Mouse (Mus musculus) induced T-regulatory cell, adult 2 months (primary cell): ENCODE measurements around the gene Ttpal.

Experiments
- DNase-seq: peaks from one replicate; pipeline ENCODE4 v3.0.0-alpha.2; 2012; ENCODE audit warnings: low read depth

The Ttpal gene

DNA sequence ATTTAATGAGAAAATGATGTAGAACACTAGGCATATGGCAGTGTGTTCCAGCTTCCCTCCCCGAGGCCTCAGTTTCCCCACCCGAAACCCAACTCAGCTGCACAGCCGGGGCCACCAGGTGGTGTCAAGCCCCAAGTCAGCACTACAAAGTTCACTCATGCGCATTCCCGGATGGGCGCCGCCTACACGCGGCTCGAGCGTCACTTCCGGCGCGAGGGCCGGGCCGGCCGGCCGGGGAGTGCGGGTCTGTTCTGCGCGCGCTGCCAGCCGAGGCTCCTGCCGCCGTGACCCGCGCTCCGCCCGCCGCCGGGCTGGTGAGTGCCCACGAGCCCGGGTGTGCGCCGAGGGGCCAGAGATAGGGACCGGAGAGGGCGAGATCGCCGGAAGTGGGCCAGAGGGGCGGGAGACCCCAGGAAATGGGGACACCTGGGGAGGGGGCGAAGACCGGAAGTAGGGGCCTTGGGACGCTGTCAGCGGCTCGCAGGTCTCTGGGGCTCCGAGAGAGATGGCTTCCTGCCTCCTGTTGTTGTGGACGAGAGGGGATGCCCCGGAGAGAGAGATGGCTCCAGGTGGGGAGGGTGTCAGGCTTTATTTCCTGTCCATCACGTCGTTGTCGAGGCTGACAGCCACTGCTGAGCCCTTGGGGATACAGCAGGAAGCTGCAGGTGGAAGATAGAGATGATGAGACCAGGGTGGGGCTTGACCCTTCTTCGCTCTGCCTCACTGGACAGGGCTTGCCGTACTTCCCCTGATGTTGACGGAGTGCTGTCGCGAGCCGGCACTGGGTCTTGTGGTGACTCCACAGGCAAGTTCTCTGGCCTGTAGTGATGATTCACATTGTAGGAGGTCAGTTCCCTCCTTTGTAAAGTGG is at the start of gene Ttpal:
Gene Ttpal (plus strand): TSS at position 214 of the 871 bp plus-strand sequence.
- peak; percentile 95 for DNase-seq

DNA sequence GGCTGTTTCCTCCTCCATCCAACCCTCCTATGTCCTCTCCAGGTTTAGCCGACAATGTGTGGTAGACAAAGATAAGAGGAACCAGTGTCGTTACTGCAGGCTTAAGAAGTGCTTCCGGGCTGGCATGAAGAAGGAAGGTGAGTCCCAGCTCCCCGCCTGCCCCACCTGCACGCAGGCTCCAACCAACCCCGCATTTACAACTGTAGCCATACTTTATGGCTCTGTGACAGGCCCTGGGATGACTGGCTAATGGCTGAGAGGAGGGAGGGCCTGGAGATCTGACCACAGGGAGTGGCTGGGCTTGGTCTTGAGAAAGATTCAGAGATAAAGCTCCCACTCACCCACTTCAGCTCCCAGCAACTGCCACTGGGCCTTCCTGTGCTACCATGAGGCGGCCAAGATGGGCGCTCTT is 49.6 kb upstream of the Ttpal start:
- DNase-seq: no peak

DNA sequence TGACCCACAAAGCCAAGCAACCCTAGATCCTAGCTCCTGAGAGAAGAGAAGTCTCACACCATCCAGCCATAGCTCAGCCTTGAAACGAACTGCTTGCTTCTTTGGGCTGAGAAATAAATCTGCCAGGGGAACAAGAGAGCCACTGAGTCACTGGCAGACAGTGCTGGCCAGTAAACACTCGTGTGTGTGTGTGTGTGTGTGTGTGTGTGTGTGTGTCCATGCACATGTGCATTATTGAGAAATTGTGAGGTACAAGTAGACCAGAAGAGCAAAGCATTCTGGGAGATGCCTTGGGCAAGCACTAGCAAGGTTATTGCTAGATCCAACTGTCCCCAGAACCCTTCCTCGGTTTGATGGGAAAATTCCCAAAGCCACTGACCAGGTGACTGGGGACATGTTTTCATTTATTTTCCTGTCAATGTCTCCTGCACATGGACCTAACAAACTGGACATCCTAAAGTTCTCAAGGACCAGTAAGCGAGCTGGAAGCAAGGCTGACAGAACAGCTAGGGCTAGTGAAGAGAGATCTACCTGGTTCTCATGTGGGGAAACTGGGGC is 47.6 kb upstream of the Ttpal start:
- DNase-seq: no peak

DNA sequence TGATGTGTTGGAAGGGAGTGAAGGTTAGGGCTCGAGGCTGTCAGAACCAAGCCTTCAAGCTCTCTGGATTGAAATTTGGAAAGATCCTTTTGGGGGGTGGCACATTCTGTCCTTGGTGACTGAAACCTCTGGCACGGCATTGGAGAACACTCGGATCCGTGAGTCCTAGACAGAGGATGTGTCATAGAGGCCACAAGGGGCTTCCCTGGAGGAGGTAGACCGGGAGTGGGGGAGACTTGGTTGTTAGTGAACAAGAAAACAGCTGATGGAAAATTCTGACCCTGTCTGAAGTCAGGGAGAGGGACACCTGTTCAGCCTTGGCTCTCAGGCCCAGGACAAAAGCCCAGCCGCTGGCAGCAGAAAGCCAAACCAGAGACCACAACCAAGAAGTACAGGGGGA is 47.1 kb upstream of the Ttpal start:
- no peak for DNase-seq

DNA sequence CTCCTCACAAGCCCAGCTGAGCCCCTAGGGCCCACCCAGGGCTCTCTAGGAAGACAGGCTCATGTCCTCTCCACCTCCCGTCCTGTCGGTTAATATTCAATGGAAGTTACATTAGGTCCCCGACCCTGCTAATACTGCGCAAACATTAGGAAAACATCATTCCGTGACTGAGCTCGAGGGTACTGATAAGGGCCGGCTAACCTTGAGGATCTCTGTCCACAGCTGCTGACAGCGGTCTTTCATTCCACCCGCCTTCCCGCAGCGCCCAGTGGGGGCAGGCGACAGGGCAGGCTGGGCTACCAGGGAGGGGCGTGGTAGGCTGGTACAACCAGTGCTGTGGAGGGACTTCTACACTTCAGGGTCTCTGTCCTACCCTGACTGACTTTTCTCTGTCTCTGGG is 46.7 kb upstream of the Ttpal start:
- DNase-seq: no peak

DNA sequence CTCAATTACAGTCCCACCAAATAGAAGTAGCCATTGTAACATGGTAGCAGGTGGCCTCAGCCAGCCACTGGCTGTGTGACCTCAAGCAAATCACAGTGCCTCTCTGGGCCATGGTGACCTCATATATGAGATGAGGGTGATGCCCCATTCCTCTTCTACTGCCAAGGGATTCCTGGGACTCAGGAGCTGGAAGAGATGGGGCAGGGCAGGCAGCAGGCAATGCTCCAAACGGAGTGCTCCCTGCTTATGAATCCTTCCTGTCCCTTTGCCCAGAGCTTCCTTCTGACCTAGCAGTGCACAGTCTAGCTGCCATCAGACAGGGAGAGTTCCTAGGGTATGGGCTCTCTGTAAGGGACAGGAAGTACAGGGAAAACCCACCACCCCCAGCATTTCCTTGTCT is 43.6 kb upstream of the Ttpal start:
- no peak for DNase-seq

DNA sequence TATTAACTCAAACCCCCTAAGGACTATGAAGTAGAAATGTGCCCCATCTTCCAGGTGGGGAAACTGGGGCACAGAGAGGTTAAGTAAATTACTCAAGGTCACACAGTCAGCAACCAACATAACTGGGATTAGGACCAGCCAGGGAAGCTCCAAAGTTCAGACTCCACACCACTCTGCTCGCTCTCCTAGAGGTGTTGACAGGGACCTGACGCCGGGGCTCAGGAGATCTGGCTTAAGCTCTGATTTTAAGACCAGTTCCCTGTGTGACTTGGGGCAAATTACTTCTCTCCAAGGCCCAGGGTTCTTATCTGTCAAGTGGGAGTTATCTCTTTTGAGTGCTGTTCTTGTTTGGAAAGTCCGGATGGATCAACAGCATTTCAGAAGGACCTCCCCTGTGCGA is 42.9 kb upstream of the Ttpal start:
- DNase-seq: no peak

DNA sequence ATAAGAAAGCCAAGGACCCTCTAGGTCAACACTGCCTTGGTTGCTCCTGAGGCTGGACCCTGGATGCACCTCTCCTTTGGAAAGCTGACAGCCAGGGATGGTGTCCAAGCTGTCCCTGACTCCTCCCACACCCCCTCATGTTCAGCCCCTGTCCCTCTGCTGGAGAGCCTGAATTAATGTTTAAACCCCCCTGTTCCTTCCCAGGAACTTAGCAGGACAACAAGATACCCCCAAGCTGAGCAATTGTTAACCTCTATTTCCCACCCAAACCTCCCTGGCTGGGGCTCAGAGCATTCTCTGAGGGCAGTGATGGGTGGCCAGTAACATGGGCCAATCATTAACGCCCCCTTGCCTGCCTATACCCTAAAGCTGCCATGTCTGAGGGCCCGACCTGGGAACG is 41.9 kb upstream of the Ttpal start:
- DNase-seq: no peak

DNA sequence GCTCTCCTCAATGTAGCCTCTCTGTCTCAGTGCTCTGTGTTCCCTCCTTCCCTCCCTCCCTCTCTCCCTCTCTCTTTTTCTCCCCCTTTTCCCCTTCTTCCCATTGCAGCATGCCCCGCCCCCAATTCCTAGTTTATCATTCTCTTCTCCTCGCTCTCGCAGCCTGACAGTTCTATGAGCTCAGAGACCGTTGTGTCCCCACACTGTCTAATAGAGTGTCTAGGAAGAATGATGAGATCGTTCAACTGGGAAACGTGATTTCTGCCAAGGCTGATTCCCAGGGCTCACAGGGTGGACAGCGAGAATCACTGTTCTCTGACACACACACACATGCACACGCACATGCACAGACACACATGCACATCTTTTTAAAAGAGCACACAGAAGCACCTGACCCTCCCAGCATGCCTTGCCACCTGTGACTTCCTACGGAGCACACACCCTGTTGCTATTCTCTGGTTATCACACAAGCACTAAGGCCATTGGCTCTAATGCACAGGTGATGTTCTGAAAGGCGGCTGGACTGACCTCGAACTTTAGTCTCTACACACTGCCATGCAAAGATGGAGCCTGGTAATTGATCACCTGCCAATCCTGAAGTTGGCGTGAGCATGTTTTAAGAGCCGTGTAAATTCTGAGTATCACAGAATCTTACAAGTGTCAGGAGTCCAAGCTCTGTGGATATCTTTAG is 40.7 kb upstream of the Ttpal start:
- DNase-seq: no peak

DNA sequence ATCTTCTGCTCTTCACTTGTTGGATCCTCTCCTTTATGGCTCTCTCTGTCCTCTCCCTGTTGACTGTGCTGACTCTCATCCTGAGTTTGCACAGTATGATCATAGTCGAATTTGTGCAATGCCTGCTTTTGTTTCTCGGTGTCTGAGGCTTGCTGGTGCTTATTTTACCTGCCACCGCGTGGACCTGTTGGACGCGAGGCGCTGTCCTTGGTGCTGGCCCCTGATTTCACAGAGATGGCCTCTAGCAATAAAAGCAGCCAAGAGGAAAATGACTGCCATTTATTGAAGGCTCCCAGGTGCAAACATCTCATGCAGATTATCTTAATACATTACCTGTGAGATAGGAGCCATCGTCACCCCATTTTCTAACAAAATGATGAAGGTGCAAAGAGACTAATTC is 37.5 kb upstream of the Ttpal start:
- peak; percentile 5 for DNase-seq

DNA sequence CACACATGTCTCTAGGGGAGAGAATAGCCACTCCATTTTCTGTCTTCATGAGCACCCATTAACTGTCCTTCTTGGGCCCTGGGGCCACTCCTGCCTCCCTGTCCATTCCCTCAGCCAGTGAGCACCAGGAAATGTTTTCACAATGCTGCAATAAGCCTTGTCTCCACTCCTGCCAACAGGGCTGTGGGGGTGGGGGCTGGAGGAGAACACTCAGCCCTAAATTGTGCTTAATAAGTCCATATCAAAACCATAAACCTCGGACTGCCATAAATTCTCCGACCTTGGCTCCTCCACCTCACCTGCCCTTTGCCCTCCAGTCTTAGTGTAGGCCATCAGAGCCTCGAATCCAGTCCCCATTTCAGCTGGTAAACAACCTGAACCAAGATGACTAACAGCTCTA is 27.8 kb upstream of the Ttpal start:
- DNase-seq: no peak

DNA sequence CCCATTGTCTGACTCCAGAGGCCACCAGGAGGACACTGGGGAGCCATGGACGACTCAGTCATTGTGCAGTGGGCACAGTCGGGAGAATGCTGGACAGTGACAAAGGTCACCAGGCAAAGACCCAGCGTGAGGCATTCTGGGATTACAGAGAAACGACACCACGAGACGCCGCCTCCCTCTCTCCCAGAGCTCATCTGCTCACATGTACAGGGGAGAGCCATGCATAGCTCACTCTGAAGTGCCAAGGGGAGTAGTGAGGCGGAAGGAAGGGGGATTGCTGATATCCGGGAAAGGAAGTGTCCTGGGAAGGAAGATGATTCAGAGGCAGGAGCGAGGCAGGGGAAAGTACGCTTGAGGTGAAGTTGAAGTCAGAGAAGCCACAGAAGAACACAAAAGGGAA is 26.9 kb upstream of the Ttpal start:
- DNase-seq: no peak

DNA sequence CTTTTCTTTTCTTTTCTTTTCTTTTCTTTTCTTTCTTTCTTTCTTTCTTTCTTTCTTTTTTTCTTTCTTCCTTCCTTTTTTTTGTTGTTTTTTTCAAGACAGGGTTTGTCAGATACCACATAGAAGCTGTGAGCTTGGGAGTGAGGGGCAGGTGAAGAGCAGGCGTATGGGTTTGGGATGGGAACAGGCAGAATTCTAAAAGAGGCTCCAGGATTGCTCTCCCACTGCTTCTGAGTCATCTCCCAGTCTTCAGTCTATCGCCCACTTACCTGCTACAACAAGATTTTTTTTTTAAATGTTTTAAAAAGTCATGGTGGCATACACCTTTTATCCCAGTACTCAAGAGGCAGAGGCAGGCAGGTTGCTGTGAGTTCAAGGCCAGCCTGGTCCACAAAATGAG is 24.1 kb upstream of the Ttpal start:
- DNase-seq: no peak

DNA sequence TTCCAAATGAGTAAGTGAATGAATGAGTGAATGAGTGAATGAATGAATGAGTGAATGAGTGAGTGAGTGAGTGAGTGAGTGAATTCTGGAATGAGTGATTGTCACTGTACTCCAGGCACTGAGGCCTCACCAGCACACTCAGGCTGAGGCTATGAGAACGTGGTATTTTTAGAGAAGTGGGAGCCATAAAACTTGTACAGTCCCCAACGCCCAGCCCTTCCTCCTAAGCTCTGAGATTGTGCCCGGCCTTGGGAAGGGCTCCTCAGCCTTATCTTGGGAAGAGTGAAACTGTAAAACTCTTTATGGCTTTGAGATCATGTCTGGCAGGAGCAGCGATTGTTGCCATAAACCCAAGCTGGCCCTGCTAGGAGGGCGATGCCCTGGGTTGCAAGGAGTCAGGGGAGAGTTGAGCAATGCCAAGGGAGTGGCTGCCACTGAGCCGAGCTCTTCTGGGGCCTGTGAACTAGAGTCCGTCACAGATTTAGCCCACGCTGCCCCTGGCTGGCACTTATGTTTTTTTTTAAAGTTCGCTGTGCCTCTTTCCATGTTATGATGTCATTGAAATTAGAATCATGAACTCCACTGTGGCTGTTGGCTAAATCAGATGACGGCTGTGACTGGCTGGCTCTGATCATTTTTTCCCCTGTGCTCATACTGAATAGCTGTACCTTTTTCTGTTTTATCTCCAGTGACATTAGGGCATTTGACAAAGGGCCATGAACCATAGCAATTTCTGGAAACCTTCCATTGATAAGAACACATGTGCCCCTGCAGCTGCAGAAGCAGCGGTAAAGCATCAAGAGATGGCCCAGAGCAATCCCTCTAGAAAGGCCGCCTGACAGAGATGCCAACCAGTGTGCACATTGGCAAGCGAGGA is 21.8 kb upstream of the Ttpal start:
- no peak for DNase-seq

DNA sequence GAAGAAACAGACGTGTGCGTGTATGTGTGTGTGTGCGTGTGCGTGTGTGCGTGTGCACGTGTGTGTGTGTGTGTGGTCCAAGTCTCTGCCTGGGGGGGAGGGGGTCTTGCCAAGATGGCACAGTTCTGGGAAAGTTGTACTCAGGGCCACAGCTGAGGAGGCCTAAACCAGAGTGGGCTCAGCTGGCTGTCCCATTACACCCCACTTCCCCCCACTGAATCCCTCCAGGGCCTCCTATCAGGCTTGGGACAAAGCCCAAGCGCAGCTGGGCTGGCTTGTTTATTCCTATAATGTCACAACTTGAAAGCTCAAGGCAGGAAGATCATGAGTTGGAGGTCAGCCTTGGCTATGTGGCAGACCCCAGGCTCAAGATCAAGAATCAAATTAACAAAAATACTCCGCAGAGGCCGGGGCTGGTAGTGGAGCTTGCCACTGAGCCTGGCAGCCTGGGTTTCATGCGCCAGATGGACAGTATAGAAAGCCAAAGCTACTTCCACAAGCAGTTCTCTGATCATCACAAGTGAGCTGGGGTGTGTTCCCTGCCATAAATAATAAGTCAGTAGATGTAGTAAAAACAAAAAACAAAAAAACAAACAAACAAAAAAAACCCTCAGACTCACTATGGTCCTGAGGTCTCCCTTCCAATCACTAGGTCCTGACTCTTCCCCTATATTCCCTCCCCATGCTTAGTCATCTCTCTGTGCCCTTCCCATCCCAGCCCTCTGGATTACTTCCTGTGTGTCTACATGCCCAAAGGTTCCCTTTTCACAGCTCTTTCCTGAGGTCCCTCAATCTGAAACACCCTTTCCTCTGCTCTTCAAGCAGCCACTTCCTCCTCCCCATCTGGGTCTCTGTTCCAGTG is 18.7 kb upstream of the Ttpal start:
- no peak for DNase-seq

DNA sequence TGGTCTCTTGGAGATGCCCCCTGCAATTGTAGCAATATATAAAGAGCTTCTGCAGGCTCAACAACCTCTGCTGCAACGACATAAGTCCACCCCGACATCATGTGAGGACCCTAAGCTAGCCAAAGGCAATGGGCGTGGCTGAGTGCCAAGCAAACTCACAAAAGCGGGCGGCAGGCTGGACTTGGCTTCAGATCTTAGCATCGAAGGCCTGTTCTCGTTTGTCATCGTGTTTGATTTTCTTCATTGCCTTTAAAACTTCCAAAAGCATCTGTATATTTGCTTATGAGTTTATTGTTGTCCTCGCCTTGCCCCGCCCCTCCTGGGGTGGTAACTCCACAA is 18.1 kb upstream of the Ttpal start:
- no peak for DNase-seq

DNA sequence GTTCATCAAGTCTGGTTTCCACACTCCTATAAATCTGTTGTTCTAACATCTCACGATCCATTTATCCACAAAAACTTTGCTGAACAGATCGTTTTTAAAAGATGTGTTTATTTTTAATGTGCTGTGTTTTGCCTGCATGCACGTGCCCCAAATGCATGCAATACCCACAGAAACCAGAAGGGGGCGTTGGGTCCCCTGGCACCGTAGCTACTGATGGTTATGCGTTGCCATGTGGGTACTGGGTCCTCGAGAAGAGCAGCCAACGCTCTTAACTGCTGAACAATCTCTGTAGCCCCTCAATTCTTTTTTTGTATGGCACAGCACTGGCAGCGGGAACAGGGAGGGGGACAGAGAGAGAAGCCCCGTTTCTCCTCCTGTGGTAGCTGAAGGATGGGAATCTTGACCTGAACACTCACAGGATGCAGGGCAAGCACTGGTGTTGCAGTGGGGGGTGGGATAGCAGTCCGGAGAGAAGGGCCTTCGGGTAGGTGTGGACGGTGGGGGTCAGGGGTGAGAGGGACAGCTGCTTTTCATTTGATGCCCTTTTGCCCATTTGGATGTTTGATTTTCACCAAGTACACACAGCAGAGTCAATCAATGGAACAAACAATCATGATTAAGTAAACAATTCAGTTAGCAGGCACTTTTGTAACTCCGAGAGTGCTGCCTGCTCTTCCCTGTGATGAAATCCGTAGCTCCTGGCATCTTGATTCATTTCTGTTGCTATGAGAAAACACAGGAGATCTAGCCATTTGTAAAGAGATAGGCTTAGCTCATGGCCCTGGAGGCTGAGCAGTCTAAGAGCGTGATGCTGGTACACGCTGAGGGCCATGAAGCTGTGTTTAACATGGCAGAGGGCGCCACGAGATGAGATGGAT is 15.5 kb upstream of the Ttpal start:
- DNase-seq: peak; percentile 78

DNA sequence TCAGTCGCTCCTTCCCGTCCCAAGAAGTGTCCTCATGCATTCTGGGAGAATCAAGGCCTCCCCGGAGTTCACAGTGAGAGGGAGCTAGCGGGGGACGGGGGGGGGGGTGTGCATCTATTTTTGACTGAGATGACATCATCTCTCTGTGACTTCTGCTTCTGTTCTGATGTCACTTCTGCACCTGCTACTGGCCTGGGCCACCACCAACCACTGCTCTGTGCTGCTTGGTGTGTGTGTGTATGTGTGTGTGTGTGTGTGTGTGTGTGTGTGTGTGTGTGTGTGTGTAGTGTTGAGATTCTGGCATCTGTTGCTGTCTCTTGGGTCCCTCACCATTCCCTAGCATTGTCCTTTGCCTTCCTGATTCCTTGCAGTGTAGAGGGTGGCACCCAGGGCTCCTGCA is 14.6 kb upstream of the Ttpal start:
- no peak for DNase-seq

DNA sequence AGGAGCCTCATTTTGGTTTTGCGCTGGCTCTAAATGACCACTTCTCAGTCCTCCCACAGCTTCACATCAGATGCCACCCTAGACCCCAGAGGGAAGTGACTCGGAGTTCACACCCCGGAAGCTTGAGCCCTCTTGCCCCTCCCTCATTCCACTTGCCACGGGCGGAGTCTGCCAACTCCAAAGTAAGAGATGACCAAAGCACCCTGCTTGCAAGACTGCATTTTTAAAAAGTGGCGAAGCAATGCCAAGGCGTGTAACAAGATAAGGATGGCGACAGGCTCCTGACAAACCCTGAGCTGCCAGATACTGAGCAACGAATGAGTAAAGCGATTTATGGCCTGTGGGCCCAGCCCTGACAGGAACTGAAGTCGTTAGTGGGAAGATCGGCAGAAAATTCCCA is 11.9 kb upstream of the Ttpal start:
- DNase-seq: no peak

DNA sequence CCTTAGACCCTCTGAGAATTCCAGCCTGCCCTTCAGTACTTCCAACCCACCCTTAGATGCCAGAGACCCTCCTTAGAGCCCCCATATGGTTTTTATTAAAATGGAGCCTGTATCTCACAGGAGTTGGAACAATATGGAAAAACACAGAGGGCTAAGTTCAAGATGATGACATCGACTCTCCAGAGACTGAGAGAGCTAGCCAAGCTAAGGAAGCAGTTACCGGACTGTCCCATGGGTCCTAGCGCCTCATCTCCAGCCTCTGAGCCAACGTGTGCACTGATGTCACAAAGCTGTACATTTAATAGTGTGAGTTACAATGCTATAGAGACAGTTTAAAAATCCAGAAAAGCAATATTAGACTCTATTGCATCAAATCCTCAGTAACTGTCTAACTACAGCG is 11.1 kb upstream of the Ttpal start:
- DNase-seq: no peak

DNA sequence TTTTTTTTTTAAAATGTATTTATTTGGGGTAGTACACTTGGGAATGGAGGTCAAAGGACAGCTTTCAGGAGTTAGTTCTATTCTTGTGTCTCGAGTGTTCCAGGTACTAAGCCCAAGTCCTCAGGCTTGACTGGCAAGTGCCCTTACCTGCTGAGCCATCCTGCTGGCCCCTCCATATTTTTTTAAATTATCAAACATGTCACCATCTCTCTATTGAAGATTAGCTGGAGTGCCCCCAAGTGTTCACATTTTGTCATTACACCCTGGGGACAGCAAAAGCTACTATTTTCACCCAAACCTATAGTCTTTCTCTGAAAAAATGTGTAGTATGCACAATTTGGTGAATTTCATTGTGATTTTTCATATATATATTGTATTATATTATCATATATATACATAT is 10.0 kb upstream of the Ttpal start:
- DNase-seq: peak; percentile 70
